Mouse (Mus musculus) small intestine, adult 2 months (tissue): ENCODE measurements at regions not wholly inside any gene's neighbourhood (a gene's known extent, or its start where the extent isn't known, plus 50 kb on each side); places are given as distances from the start of the nearest gene placed in this dataset.

Source experiments
- H3K27ac ChIP-seq: fragments of 200-500 bp; 2 replicates; pipeline ENCODE4 v1.5.1; 2012; ENCODE audit warnings: low read depth, low read length, control low read depth, inconsistent platforms; ENCODE audit not compliant: insufficient read depth
- H3K27me3 ChIP-seq: fragments of 200-500 bp; 2 replicates; pipeline ENCODE4 v1.6.1; 2012; ENCODE audit warnings: mild to moderate bottlenecking, moderate library complexity, low read length, inconsistent platforms; ENCODE audit not compliant: control insufficient read depth, insufficient read depth
- H3K36me3 ChIP-seq: fragments of 200-500 bp; 2 replicates; pipeline ENCODE4 v1.6.1; 2012; ENCODE audit warnings: mild to moderate bottlenecking, low read length, control low read depth, inconsistent platforms; ENCODE audit not compliant: control insufficient read depth, insufficient read depth
- H3K4me1 ChIP-seq: fragments of 200-500 bp; 2 replicates; pipeline ENCODE4 v1.6.1; 2012; ENCODE audit warnings: low read length, inconsistent platforms, mixed read lengths; ENCODE audit not compliant: control insufficient read depth, insufficient read depth, insufficient read length
- H3K4me3 ChIP-seq: fragments of 200-500 bp; 2 replicates; pipeline ENCODE4 v1.5.1; 2012; ENCODE audit warnings: low read depth, mild to moderate bottlenecking, control low read depth, inconsistent platforms, low read length, moderate library complexity
- CTCF ChIP-seq: fragments of 200-500 bp; IDR thresholded peaks from 2 replicates; pipeline ENCODE4 v1.5.1; 2012; ENCODE audit warnings: low read depth, mild to moderate bottlenecking, control low read depth, inconsistent platforms, low read length, moderate library complexity, mixed read lengths; ENCODE audit not compliant: insufficient replicate concordance, insufficient read length; ENCODE audit errors: extremely low read depth
- POLR2A ChIP-seq: fragments of 200-500 bp; IDR thresholded peaks from 2 replicates; pipeline ENCODE4 v1.6.1; 2012; ENCODE audit warnings: low read depth, mild to moderate bottlenecking, control low read depth, inconsistent platforms, low read length, moderate library complexity
- WGBS: fragments of 180-500 bp; shearing (Covaris S2); methylation state at CpG from one replicate; pipeline ENCODE4 v1.1.7; 2018; 5-methylcytosine and 5-hydroxymethylcytosine counted together

GRCm38 (mm10) chr4:142452614-142453013 is 213.4 kb upstream of the Kazn start:
- H3K27me3 ChIP-seq, result no peaks in the 10 kb centered on the region

GRCm38 (mm10) chr4:142450884-142451283 is 211.7 kb upstream of the Kazn start:
- no peak for TF ChIP-seq POLR2A
- TF ChIP-seq CTCF, result no peak

More at GRCm38 (mm10) chr4:142452614-142453013, 213.4 kb upstream of the Kazn start:
- Histone ChIP-seq H3K36me3 (no peaks in the 10 kb centered on the region), H3K4me1 (no peaks in the 10 kb centered on the region), H3K27ac (no peak overlapping the region), H3K4me3 (no peak overlapping the region)
- 42% methylated on average over 11 of the region's 11 CpGs for WGBS
- TF ChIP-seq CTCF, result no peak
- no peak for TF ChIP-seq POLR2A

GRCm38 (mm10) chr4:142449713-142450112 is 210.5 kb upstream of the Kazn start:
- H3K4me3 ChIP-seq, result no peak overlapping the region
- no peaks in the 10 kb centered on the region for H3K36me3 ChIP-seq
- no peaks in the 10 kb centered on the region for H3K4me1 ChIP-seq
- no peak for TF ChIP-seq CTCF
- no peak for TF ChIP-seq POLR2A
- 34% methylated on average over 13 of the region's 13 CpGs for WGBS
- H3K27ac ChIP-seq, result no peak overlapping the region
- H3K27me3 ChIP-seq, result no peaks in the 10 kb centered on the region

More at GRCm38 (mm10) chr4:142450884-142451283, 211.7 kb upstream of the Kazn start:
- Histone ChIP-seq H3K27me3 (no peaks in the 10 kb centered on the region), H3K27ac (no peak overlapping the region), H3K36me3 (no peaks in the 10 kb centered on the region), H3K4me3 (no peak overlapping the region), H3K4me1 (no peaks in the 10 kb centered on the region)
- WGBS, result 79% methylated on average over 3 of the region's 3 CpGs

- Histone ChIP-seq H3K27ac (no peak overlapping the region), H3K36me3 (no peaks in the 10 kb centered on the region), H3K27me3 (no peaks in the 10 kb centered on the region), H3K4me1 (no peaks in the 10 kb centered on the region), H3K4me3 (no peak overlapping the region)
- TF ChIP-seq POLR2A, result no peak
- WGBS, result 74% methylated on average over 14 of the region's 14 CpGs
These were observed 210.0 kb upstream of the Kazn start for GRCm38 (mm10) chr4:142449198-142449702.

- H3K4me3 ChIP-seq, result no peak overlapping the region
- 37% methylated on average over 7 of the region's 7 CpGs for WGBS
- no peaks in the 10 kb centered on the region for H3K4me1 ChIP-seq
- H3K27ac ChIP-seq, result no peak overlapping the region
- no peaks in the 10 kb centered on the region for H3K36me3 ChIP-seq
- H3K27me3 ChIP-seq, result no peaks in the 10 kb centered on the region
- TF ChIP-seq CTCF, result no peak
- no peak for TF ChIP-seq POLR2A
These were observed 208.3 kb upstream of the Kazn start for GRCm38 (mm10) chr4:142447529-142447928.

- Histone ChIP-seq H3K27me3 (no peaks in the 10 kb centered on the region), H3K36me3 (no peaks in the 10 kb centered on the region), H3K4me1 (no peaks in the 10 kb centered on the region), H3K4me3 (no peak overlapping the region), H3K27ac (no peak overlapping the region)
- WGBS, result 88% methylated on average over 11 of the region's 11 CpGs
- TF ChIP-seq CTCF (no peak), POLR2A (no peak)
These were observed 201.8 kb upstream of the Kazn start for GRCm38 (mm10) chr4:142441045-142441444.

- no peak overlapping the region for H3K27ac ChIP-seq
- no peaks in the 10 kb centered on the region for H3K4me1 ChIP-seq
- no peaks in the 10 kb centered on the region for H3K36me3 ChIP-seq
- WGBS, result 64% methylated on average over 9 of the region's 9 CpGs
- H3K27me3 ChIP-seq, result no peaks in the 10 kb centered on the region
- no peak for TF ChIP-seq CTCF
- no peak for TF ChIP-seq POLR2A
- H3K4me3 ChIP-seq, result no peak overlapping the region
These were observed 200.4 kb upstream of the Kazn start for GRCm38 (mm10) chr4:142439450-142440183.
